Mouse (Mus musculus) CH12.LX (cell line): Measurements from ENCODE around the gene Wscd1. TPM values are rescaled to one million over a fixed set of nuclear protein-coding genes. Genes with fewer than 3 reads are reported as not detected.

Experiments used
- DNase-seq: peaks from one replicate; pipeline ENCODE4 v3.0.0-alpha.2; 2013; ENCODE audit errors: extremely low read depth
- H3K27ac ChIP-seq: 2 replicates; pipeline ENCODE4 v1.5.1; 2012; ENCODE audit warnings: low read depth, mild to moderate bottlenecking, control low read depth, moderate library complexity; ENCODE audit not compliant: insufficient read depth
- H3K27me3 ChIP-seq: replicated peaks from 2 replicates; pipeline ENCODE3; 2012; ENCODE audit warnings: inconsistent platforms
- H3K36me3 ChIP-seq, 2 experiments: replicated peaks in 1 of 2; 2 replicates each; pipeline versions ENCODE3 to v1.6.1; 2012; ENCODE audit warnings: inconsistent platforms in 1 of 2, low read length in 1 of 2, mild to moderate bottlenecking in 1 of 2, mixed read lengths in 1 of 2, moderate library complexity in 1 of 2; ENCODE audit not compliant: control insufficient read depth in 1 of 2, insufficient read depth in 1 of 2
- H3K4me1 ChIP-seq, 2 experiments: 2 replicates each; pipeline ENCODE4 v1.6.1; 2012; ENCODE audit warnings: inconsistent platforms in 1 of 2, moderate library complexity in 1 of 2; ENCODE audit not compliant: insufficient read depth in 2 of 2, control insufficient read depth in 1 of 2
- H3K4me2 ChIP-seq: 2 replicates; pipeline ENCODE4 v1.6.1; 2012; ENCODE audit warnings: low read depth, mild to moderate bottlenecking, control low read depth; ENCODE audit not compliant: poor library complexity, insufficient read depth, severe bottlenecking
- H3K4me3 ChIP-seq, 3 experiments: fragments of 150-350 bp in 1 of 3; sonication (generic) in 1 of 3; replicated peaks in 1 of 3; 2 replicates each; pipeline versions ENCODE3 to v1.5.1; 2011 to 2012; ENCODE audit warnings: low read depth in 2 of 3, low read length in 2 of 3, mild to moderate bottlenecking in 2 of 3, moderate library complexity in 2 of 3, control low read depth in 1 of 3, improper control_type of control experiment in 1 of 3, inconsistent platforms in 1 of 3, mixed read lengths in 1 of 3; ENCODE audit not compliant: poor library complexity in 1 of 3
- H3K79me2 ChIP-seq: replicated peaks from 2 replicates; pipeline ENCODE4 v1.6.1; 2012; ENCODE audit warnings: mild to moderate bottlenecking, moderate library complexity; ENCODE audit not compliant: control insufficient read depth, poor library complexity, insufficient read depth, severe bottlenecking; ENCODE audit errors: extremely low read depth
- H3K9ac ChIP-seq: 2 replicates; pipeline ENCODE4 v1.6.1; 2012; ENCODE audit warnings: low read depth, mild to moderate bottlenecking, control low read depth, moderate library complexity; ENCODE audit not compliant: insufficient read depth
- H3K9me3 ChIP-seq: replicated peaks from 2 replicates; pipeline ENCODE3; 2012; ENCODE audit warnings: low read length, inconsistent platforms, mixed read lengths
- BHLHE40 ChIP-seq: IDR thresholded peaks from 2 replicates; pipeline ENCODE4 v1.6.1; 2011; ENCODE audit warnings: mild to moderate bottlenecking, low read depth, low read length, improper control_type of control experiment
- CHD1 ChIP-seq: IDR thresholded peaks from 2 replicates; pipeline ENCODE4 v1.6.1; 2012; ENCODE audit warnings: low read depth, low read length, improper control_type of control experiment, inconsistent platforms
- CHD2 ChIP-seq: IDR thresholded peaks from 2 replicates; pipeline ENCODE4 v1.6.1; 2011; ENCODE audit warnings: low read length, improper control_type of control experiment
- E2F4 ChIP-seq: IDR thresholded peaks from 2 replicates; pipeline ENCODE4 v1.6.1; 2011; ENCODE audit warnings: low read depth, low read length, improper control_type of control experiment; ENCODE audit not compliant: insufficient replicate concordance
- ELF1 ChIP-seq: IDR thresholded peaks from 2 replicates; pipeline ENCODE4 v1.6.1; 2014; ENCODE audit warnings: low read depth, mild to moderate bottlenecking, inconsistent platforms, low read length, improper control_type of control experiment
- ETS1 ChIP-seq: conservative IDR thresholded peaks from 2 replicates; pipeline ENCODE4 v1.6.1; 2012; ENCODE audit warnings: low read depth, mild to moderate bottlenecking, inconsistent platforms, low read length, improper control_type of control experiment, moderate library complexity
- IRF4 ChIP-seq: IDR thresholded peaks from 2 replicates; pipeline ENCODE4 v1.6.1; 2014; ENCODE audit warnings: low read depth, mild to moderate bottlenecking, inconsistent platforms, low read length, improper control_type of control experiment
- MAX ChIP-seq: IDR thresholded peaks from 2 replicates; pipeline ENCODE4 v1.6.1; 2011; ENCODE audit warnings: low read length, improper control_type of control experiment
- MAZ ChIP-seq: IDR thresholded peaks from 2 replicates; pipeline ENCODE4 v1.6.1; 2012; ENCODE audit warnings: low read depth, mild to moderate bottlenecking, inconsistent platforms, low read length, improper control_type of control experiment, moderate library complexity
- MXI1 ChIP-seq: IDR thresholded peaks from 2 replicates; pipeline ENCODE4 v1.6.1; 2011; ENCODE audit warnings: mild to moderate bottlenecking, low read depth, low read length, improper control_type of control experiment
- NELFE ChIP-seq: IDR thresholded peaks from 2 replicates; pipeline ENCODE4 v1.6.1; 2011; ENCODE audit warnings: low read depth, low read length, improper control_type of control experiment
- NRF1 ChIP-seq: IDR thresholded peaks from 2 replicates; pipeline ENCODE4 v1.6.1; 2014; ENCODE audit warnings: low read depth, mild to moderate bottlenecking, inconsistent platforms, low read length, improper control_type of control experiment, moderate library complexity
- RCOR1 ChIP-seq: conservative IDR thresholded peaks from 2 replicates; pipeline ENCODE4 v1.6.1; 2012; ENCODE audit warnings: low read depth, mild to moderate bottlenecking, inconsistent platforms, low read length, improper control_type of control experiment
- SMC3 ChIP-seq: IDR thresholded peaks from 2 replicates; pipeline ENCODE4 v1.6.1; 2011; ENCODE audit warnings: low read depth, low read length, improper control_type of control experiment
- TBP ChIP-seq: conservative IDR thresholded peaks from 2 replicates; pipeline ENCODE4 v1.6.1; 2011; ENCODE audit warnings: low read depth, low read length, improper control_type of control experiment
- TCF12 ChIP-seq: IDR thresholded peaks from 2 replicates; pipeline ENCODE4 v1.6.1; 2014; ENCODE audit warnings: low read depth, mild to moderate bottlenecking, inconsistent platforms, low read length, improper control_type of control experiment
- USF1 ChIP-seq: IDR thresholded peaks from 2 replicates; pipeline ENCODE4 v1.6.1; 2014; ENCODE audit warnings: low read depth, mild to moderate bottlenecking, inconsistent platforms, low read length, improper control_type of control experiment
- USF2 ChIP-seq: conservative IDR thresholded peaks from 2 replicates; pipeline ENCODE4 v1.6.1; 2011; ENCODE audit warnings: low read depth, low read length, improper control_type of control experiment
- ZC3H11A ChIP-seq: IDR thresholded peaks from 2 replicates; pipeline ENCODE4 v1.6.1; 2012; ENCODE audit warnings: low read depth, mild to moderate bottlenecking, inconsistent platforms, low read length, improper control_type of control experiment
- ZKSCAN1 ChIP-seq: IDR thresholded peaks from 2 replicates; pipeline ENCODE4 v1.6.1; 2012; ENCODE audit warnings: low read depth, inconsistent platforms, low read length, improper control_type of control experiment, borderline replicate concordance
- ZNF384 ChIP-seq: IDR thresholded peaks from 2 replicates; pipeline ENCODE4 v1.6.1; 2012; ENCODE audit warnings: low read depth, low read length, improper control_type of control experiment, inconsistent platforms
- dilution Hi-C: fragments of 300-500 bp; cut with MboI; formaldehyde crosslinking; loops from 2 replicates; pipeline ENCODE4 v1.14.3; 2020; ENCODE audit warnings: low sequenced_read_pairs; ENCODE audit not compliant: extremely low pct_unique_long_range_greater_than_20kb, extremely low pct_ligation_motif_present
- in situ Hi-C: fragments of 300-500 bp; cut with MboI; formaldehyde crosslinking; loops from 3 replicates; pipeline ENCODE4 v1.14.3; 2019; ENCODE audit warnings: low sequenced_read_pairs, low pct_ligation_motif_present, low pct_unique_long_range_greater_than_20kb, mixed read lengths
- polyA plus RNA-seq: library from polyadenylated mRNA; unstranded; fragments of >175 nt; gene quantifications from 2 replicates; pipeline ENCODE4 v1.2.1, GENCODE M21; 2012; ENCODE audit warnings: low read depth; ENCODE audit not compliant: insufficient read length
- total RNA-seq, 2 experiments: library from RNA; depleted of rRNA; stranded (reverse); fragments of 300-350 nt in 1 of 2; fragments of >200 nt in 1 of 2; gene quantifications; 2 replicates each; pipeline ENCODE4 v1.2.3; 2012 to 2014

Gene Wscd1
- total and polyA plus RNA-seq, 3 experiments: not detected

GRCm38 (mm10) chr11:71766380-71766779 lies 16.7 kb downstream of the Wscd1 start:
- H3K4me3 ChIP-seq: no peak overlapping the region
- H3K79me2 ChIP-seq: no peaks in the 10 kb centered on the region
- H3K4me2 ChIP-seq: no peak overlapping the region
- dilution Hi-C loops: no loop called here
- in situ Hi-C loops: no loop called here
- peaks cover 99% of the 10 kb centered on the region for H3K27me3 ChIP-seq
- TF ChIP-seq BHLHE40 (no peak), ZC3H11A (no peak), NELFE (no peak), MXI1 (no peak), ZNF384 (no peak), CHD2 (no peak), SMC3 (no peak), MAX (no peak)
- H3K9ac ChIP-seq: no peak overlapping the region
- no peaks in the 10 kb centered on the region for H3K36me3 ChIP-seq
- H3K9me3 ChIP-seq: no peaks in the 10 kb centered on the region
- no peak overlapping the region for H3K27ac ChIP-seq
- DNase-seq: no peak
- no peaks in the 10 kb centered on the region for H3K4me1 ChIP-seq

- TF ChIP-seq TBP (no peak), MAX (no peak), ZC3H11A (no peak)
- no peak overlapping the region for H3K4me2 ChIP-seq
- H3K9me3 ChIP-seq: no peaks in the 10 kb centered on the region
- no peaks in the 10 kb centered on the region for H3K4me1 ChIP-seq
- H3K27ac ChIP-seq: no peak overlapping the region
- no peak for DNase-seq
- dilution Hi-C loops: no loop called here
- peaks cover 99% of the 10 kb centered on the region for H3K27me3 ChIP-seq
- no peaks in the 10 kb centered on the region for H3K79me2 ChIP-seq
- no peak overlapping the region for H3K9ac ChIP-seq
- H3K4me3 ChIP-seq: no peak overlapping the region
- no peaks in the 10 kb centered on the region for H3K36me3 ChIP-seq
- in situ Hi-C loops: no loop called here
Observed at GRCm38 (mm10) chr11:71767726-71768125, 18.0 kb downstream of the Wscd1 start.

DNA sequence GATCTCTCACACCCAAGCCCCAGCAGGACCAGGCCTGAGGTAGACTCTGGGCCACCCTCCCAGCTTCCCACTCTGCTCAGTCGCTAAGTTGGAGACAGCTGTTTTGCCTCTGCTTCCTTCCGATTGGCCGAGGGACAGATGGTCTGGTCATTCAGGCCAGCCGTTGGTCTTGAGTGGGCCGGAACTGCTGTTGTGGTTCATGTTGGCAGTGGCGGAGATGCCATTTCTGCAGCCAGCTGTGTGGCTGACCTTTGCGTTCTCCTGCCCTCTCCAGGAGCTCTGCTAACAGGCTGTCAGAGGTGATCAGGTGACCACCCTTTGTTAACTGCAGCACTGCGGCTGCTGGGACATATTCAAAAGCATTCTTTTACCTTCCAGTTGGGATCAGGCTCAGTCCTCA lies 20.0 kb downstream of the Wscd1 start:
- H3K9me3 ChIP-seq: no peaks in the 10 kb centered on the region
- dilution Hi-C loops: no loop called here
- TF ChIP-seq TCF12: no peak
- no peak for TF ChIP-seq ZC3H11A
- TF ChIP-seq MAX: no peak
- no peak for TF ChIP-seq E2F4
- no peak for TF ChIP-seq TBP
- TF ChIP-seq NELFE: no peak
- TF ChIP-seq USF1: no peak
- TF ChIP-seq ETS1: no peak
- no peak for TF ChIP-seq ELF1
- no peak for TF ChIP-seq MAZ
- no peak for TF ChIP-seq ZKSCAN1
- no peak for TF ChIP-seq USF2
- TF ChIP-seq CHD1: no peak
- TF ChIP-seq IRF4: no peak
- TF ChIP-seq NRF1: no peak
- TF ChIP-seq RCOR1: no peak

More for the DNA sequence above, 20.0 kb downstream of the Wscd1 start:
- Histone ChIP-seq H3K27me3 (peaks cover 98% of the 10 kb centered on the region), H3K36me3 (no peaks in the 10 kb centered on the region), H3K4me3 (no peak overlapping the region), H3K4me1 (no peaks in the 10 kb centered on the region), H3K9ac (no peak overlapping the region), H3K4me2 (no peak overlapping the region), H3K27ac (no peak overlapping the region), H3K79me2 (no peaks in the 10 kb centered on the region)
- in situ Hi-C loops: no loop called here
- DNase-seq: no peak
